Mouse (Mus musculus) neural tube, embryonic 10.5 days (tissue): ENCODE data around the gene Myo10.

ENCODE experiments used
- DNase-seq: peaks from one replicate; pipeline ENCODE4 v3.0.0-alpha.2; 2017; ENCODE audit warnings: low spot score; ENCODE audit errors: extremely low spot score

Gene Myo10

DNA sequence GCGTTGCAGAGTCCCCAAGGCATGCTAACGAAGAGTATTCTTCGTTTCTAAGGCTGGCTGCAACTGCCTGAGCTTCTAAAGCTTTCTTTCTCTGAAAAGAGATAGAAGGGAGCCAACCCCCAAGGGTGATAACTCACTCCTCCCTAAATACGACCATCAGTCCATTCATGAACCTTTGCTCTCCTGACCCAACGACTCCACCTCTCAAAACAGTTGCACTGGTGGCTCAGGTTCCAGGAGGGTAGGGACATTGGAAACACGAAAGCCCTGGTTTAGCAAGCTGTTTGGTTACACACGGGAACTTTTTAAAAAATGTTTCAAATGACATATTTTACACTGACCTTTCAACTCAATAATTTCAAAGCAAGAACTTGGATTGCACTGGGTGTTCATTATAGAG, 29.5 kb downstream of the Myo10 start:
- no peak for DNase-seq

DNA sequence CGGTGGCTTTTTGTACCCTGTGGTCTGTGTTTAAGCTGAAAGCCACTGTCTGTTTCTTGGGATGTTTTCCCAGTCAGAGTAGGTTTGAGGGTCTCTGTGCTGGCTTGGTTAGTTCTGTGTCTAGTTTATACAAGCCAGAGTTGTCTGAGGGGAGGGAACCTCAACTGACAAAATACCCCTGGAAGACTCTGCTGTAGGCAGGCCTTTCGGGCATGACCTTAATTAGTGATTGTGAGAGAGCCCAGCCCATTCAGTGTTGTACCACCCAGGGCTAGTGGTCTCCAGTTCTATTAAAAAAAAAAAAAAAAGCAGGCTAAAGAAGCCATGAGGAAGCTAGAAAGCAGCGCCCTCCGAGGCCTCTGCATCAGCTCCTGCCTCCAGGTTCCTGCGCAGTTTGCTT, 30.0 kb downstream of the Myo10 start:
- DNase-seq, result no peak

GRCm38 (mm10) chr15:25652933-25653332, 30.6 kb downstream of the Myo10 start:
- no peak for DNase-seq

DNA sequence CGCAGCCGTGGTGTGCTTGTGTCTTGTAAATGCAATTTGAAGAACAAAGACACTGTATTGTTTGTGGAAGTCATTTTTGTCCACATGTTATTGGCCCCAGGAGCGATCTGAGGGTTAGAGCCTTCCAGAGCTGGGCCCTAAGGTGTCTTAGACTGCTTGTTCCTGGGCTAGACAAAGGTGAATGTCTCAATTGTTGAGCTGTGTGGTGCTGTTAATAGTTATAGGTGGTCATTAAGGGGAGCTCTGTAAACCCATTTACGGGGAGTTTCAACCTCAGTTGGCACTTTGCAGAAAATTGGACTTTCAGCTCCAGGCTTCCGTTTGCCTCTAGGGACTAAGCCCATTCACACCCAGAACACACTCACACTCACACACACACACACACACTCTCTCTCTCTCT, 31.4 kb downstream of the Myo10 start:
- DNase-seq, result no peak

- DNase-seq, result no peak
These were observed 40.7 kb downstream of the Myo10 start for GRCm38 (mm10) chr15:25662833-25663519.

DNA sequence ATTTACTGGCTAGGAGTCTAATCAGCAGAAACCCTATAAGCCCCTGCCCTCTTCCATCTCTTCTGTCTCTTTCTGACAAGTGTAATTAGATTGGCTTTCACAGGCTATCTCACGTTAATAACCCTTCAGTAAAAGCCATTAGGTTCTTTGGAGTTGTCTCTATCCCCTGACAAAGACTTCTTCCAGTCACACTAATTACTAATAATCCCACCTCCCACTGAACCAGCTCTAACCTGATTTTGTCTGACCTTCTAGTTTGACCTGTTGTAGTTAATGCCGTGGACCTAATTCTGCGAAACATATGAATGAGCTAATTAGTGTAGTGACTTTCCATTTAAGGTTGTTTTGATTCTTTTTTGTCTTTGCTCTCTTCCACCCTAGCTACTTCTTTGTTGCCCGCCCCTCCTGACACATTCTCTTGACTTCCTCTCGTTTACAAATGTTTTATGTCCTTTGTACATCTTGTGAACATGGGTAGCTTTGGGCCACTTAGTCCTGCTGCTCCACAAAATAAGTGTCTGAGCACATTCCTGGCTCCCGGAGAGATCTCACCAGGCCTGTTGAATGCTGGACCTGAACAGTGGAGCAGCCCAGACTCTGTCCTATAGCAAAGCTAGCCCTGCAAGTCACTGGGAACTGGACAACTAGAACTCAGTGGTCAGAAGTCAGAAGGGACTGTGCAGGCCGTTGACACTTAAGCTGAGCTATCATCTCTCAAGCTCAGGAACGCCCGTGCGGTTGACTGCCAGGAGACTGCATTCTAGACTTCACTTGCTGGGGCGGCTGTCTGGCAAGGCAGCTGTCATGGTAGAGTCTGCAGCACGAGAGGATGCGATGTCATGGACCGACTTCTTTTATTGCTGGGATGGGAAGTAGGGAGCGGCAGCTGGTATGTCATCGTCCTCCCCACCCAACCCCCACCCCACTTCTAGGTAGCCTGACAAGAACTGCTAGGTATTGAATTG, 47.2 kb downstream of the Myo10 start:
- no peak for DNase-seq

DNA sequence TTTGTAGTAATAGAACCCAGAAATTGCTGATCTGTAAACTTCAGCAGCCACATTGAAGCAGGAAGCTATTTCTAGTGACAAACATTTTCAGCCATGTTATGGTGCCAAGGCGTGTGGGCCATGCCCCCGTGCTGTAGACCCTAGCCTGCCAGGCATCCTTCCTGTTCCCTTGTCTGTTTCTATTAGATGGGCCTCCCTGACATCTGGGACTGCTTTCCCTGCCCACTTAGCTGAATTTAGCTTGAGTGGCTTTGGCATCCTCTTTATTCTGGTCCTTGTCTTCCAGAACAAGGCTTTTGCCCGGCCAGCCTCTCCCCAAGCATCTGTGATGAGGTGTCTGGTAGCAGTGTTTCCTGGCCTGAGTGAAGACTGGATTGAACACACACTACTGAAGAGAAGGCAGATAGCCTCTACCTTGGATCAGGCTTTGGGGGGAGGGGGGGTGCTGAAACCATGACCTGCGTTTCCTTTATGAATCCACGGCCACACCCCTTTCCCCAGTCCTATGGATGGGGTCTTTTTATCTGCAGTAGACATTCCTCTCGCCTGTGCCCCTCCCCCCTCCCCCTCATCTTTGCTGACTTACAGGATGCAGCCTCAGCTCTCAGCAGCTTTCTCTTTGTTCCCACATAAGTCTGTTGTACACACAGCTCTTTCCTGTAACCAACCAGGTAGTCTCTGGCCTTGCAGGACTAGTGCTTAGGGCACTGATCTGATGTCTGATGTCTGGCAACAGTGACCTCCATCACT, 51.1 kb downstream of the Myo10 start:
- DNase-seq, result no peak

GRCm38 (mm10) chr15:25674099-25674931, 52.0 kb downstream of the Myo10 start:
- no peak for DNase-seq

DNA sequence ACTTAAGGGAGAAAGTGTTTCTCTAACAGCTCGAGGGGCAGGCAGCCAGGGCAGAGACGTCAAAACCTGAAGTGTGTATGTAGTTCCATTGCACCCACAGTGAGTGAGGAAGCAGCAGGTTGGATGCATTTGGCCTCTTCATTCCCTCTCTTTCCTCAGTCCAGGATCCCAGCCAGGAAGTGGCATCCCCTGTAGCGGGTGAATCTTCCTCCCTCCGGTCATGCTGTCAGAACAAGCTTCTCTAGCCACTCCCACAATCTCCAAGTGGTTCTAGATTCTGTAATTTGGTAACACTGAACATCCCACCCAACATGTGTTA, 52.6 kb downstream of the Myo10 start:
- DNase-seq, result no peak

DNA sequence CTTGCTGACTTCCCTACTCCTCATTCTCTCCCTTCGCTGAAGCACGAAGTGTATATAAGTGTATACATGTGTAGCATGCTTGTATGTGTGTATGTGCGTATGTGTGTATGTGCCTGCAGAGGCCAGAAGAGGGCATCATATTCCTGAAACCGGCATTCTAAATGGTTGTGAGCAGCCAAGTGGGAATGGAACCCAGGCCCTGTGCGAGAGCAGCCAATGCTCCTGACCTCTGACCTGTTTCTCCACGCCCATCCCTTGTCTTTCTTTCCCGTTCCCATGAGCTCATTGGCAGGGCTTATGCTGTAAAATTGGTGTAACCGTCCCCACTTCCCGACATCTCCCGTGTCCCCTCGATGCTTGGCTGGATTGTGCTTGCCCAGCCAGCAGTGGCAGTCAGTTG, 53.0 kb downstream of the Myo10 start:
- no peak for DNase-seq

DNA sequence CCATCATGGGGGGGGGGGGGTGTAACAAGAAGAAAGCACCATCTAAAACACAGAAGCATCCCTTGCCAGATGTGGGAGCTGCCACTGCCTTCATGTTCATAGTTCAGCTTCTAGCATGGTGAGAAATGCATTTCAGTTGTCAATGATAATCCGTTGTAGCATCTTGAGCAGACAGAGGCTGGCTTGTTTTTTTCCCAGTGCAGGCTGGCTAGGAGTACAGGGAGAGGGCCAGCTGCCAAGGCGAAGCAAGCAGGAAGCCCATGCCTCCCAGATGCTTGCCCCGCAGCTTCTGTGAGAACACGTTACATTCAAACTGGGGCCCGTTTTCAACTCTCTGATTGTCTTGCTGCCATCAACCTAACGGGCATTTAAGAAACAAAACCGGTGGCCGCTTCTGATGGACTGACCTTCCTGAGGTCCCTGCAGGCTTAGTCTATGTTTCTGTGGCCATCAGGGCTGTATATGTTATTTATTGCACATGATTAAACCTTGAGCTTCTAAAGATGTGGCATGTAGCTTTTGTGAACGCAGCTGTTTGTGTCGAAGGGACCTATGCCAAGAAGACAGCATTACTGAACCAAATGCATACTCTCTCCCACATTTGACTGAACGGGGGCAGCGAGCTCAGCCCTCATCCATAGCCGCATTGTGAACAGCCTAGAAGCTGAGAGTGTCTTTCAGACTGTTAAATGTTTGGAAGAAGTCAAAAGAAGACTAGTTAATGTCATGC, 53.9 kb downstream of the Myo10 start:
- DNase-seq, result no peak

- DNase-seq, result no peak
These were observed 56.8 kb downstream of the Myo10 start for GRCm38 (mm10) chr15:25679081-25679480.

- DNase-seq, result no peak
These were observed 57.3 kb downstream of the Myo10 start for GRCm38 (mm10) chr15:25679616-25680015.

DNA sequence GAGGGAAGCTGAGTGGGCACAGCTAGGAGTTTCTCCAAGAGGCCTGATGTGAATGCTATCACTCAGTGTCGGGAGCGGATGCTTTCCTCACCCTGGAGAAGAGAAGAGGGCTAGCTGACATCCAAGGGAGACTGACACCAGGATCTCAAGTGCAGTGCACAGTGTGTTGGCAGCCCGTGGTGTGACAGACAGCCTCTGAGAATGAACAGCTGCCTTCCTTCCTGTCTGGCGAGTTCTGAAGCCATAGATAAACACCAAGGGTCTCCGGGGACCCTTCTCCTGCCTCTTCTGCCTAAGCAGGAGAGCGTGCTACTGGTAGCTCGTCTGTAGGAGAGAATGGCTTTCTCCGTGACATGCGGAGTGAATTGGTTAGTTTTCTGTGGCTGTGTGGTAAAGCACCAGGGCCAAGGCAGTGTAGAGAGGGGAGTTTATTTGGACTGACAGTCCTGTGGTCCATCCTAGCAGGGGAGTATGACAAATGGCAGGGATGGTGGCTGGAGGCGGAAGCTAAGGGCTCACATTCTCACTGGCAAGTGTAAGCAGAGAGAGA, 58.0 kb downstream of the Myo10 start:
- DNase-seq, result no peak

DNA sequence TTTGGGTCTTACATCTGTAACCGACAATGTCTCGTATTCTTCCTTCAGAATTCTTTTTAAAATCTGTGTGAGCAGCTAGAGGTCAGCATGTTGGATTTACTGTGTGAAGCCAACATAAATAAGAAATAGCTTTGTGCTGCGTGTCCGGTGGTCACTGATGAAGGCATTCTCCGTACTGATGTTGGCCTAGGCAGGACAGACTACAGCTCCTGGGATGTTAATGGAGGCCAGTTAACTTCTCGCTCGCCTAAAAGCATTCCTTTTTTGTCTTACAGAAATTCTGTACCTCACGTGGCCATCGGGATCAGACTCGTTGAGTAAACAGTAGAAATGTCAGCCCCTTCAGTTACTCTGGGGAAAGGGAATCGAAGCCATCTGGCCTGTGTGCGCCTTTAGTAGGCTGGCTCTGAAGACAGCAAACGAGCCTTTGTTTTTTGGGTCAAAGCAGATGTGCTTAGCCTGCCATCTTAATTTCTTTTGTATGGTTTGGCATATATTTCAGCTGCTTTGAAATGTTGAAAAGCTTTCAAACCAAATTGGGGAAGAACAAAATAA, 60.7 kb downstream of the Myo10 start:
- DNase-seq, result no peak

DNA sequence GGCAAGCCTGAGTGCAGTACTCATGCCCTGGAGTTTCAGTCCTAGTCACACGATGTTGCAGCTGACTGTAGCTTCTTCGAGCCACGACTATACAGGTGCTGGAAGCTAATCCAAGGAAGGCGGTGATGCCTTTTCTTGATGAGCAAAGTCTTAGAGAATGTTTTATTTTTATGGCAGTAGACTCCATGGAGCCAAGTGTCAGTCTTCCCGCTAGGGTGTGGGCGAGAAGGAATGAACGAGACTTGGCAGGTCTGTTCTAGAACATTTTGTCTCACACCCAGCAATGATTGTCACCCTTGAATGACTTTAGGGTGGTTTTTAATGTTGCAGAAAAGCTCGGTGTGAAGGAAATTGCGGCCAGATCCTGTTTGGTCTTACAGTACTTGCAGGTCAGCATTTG, 62.9 kb downstream of the Myo10 start:
- DNase-seq, result no peak

GRCm38 (mm10) chr15:25688424-25689283, 66.3 kb downstream of the Myo10 start:
- no peak for DNase-seq

DNA sequence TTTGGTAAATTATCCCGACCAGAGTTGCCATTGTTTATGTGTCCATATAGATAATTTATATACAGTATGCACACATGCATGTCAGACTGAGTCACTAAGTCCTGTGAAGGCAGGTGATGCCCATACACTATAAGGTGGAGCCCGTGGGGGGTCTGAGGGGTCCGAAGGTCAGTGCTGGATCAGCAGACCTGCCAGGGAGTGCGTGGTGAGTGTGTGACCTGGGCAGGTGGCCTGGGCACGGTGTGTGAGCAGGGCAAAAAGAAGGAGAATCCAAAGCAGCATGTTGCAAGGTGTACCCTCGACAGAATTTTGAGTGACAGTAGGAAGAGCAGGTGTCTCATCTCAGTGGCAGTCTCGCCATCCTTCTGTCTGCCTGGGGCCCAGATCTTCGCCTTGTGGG, 67.2 kb downstream of the Myo10 start:
- DNase-seq, result no peak
